Mouse (Mus musculus) cerebral cortex, adult 2 months (tissue): ENCODE data around the gene Bloc1s1.

Source experiments
- WGBS: fragments of 180-500 bp; shearing (Covaris S2); methylation state at CpG from one replicate; pipeline ENCODE4 v1.1.7; 2018; 5-methylcytosine and 5-hydroxymethylcytosine counted together

The Bloc1s1 gene

GRCm38 (mm10) chr10:128908778-128909448 lies 14.9 kb downstream of the Bloc1s1 start:
- WGBS: 76% methylated on average over 13 of the region's 13 CpGs

GRCm38 (mm10) chr10:128904812-128905211 lies 19.0 kb downstream of the Bloc1s1 start:
- 87% methylated on average over 5 of the region's 5 CpGs for WGBS

- WGBS: 92% methylated on average over 3 of the region's 3 CpGs
Observed at GRCm38 (mm10) chr10:128902409-128902988, 21.3 kb downstream of the Bloc1s1 start.

GRCm38 (mm10) chr10:128901409-128901808 lies 22.4 kb downstream of the Bloc1s1 start:
- WGBS: 83% methylated on average over 1 of the region's 1 CpGs

- 87% methylated on average over 3 of the region's 3 CpGs for whole genome bisulfite sequencing
Observed at GRCm38 (mm10) chr10:128900698-128901097, 23.1 kb downstream of the Bloc1s1 start, which contains the start of gene Cd63. Gene Cd63 (plus strand): TSS chr10:128900989.

- WGBS: 88% methylated on average over 6 of the region's 6 CpGs
Observed at GRCm38 (mm10) chr10:128899759-128900490, 23.9 kb downstream of the Bloc1s1 start.

GRCm38 (mm10) chr10:128897501-128897900 lies 26.3 kb downstream of the Bloc1s1 start:
- 11% methylated on average over 1 of the region's 1 CpGs for WGBS

GRCm38 (mm10) chr10:128896807-128897206 lies 27.0 kb downstream of the Bloc1s1 start:
- WGBS: 46% methylated on average over 1 of the region's 1 CpGs

GRCm38 (mm10) chr10:128895952-128896693 lies 27.7 kb downstream of the Bloc1s1 start:
- WGBS: 6% methylated on average over 17 of the region's 17 CpGs

- WGBS: under 1% methylated on average over 9 of the region's 9 CpGs
Observed at GRCm38 (mm10) chr10:128895437-128895836, 28.4 kb downstream of the Bloc1s1 start.

- WGBS: 16% methylated on average over 9 of the region's 9 CpGs
Observed at GRCm38 (mm10) chr10:128892246-128892645, 31.6 kb downstream of the Bloc1s1 start.

GRCm38 (mm10) chr10:128891296-128892094 lies 32.3 kb downstream of the Bloc1s1 start, which contains the start of gene Gdf11:
Gene Gdf11 (minus strand): TSS chr10:128891718.
- WGBS: under 1% methylated on average over 71 of the region's 89 CpGs

GRCm38 (mm10) chr10:128890383-128891295 lies 33.2 kb downstream of the Bloc1s1 start:
- 3% methylated on average over 40 of the region's 40 CpGs for WGBS

- 61% methylated on average over 1 of the region's 2 CpGs for WGBS
Observed at GRCm38 (mm10) chr10:128889846-128890245, 34.0 kb downstream of the Bloc1s1 start.

- 13% methylated on average over 7 of the region's 7 CpGs for WGBS
Observed at GRCm38 (mm10) chr10:128888941-128889827, 34.7 kb downstream of the Bloc1s1 start.

GRCm38 (mm10) chr10:128882067-128882466 lies 41.8 kb downstream of the Bloc1s1 start:
- WGBS: 87% methylated on average over 5 of the region's 5 CpGs

GRCm38 (mm10) chr10:128878811-128879210 lies 45.0 kb downstream of the Bloc1s1 start:
- WGBS: 89% methylated on average over 2 of the region's 2 CpGs

GRCm38 (mm10) chr10:128870341-128870740 lies 53.5 kb downstream of the Bloc1s1 start:
- 80% methylated on average over 3 of the region's 3 CpGs for WGBS
